Mouse (Mus musculus): ENCODE results near the gene Fli1. TPM values are rescaled to one million over a fixed set of nuclear protein-coding genes. Genes with fewer than 3 reads are reported as not detected.

The Fli1 gene
- 54.8 and 56.7 TPM in 2 replicates for polyA plus RNA-seq (2016; fragmentation: Nextera tagmentation; extraction: Ambion mirVana)

DNA sequence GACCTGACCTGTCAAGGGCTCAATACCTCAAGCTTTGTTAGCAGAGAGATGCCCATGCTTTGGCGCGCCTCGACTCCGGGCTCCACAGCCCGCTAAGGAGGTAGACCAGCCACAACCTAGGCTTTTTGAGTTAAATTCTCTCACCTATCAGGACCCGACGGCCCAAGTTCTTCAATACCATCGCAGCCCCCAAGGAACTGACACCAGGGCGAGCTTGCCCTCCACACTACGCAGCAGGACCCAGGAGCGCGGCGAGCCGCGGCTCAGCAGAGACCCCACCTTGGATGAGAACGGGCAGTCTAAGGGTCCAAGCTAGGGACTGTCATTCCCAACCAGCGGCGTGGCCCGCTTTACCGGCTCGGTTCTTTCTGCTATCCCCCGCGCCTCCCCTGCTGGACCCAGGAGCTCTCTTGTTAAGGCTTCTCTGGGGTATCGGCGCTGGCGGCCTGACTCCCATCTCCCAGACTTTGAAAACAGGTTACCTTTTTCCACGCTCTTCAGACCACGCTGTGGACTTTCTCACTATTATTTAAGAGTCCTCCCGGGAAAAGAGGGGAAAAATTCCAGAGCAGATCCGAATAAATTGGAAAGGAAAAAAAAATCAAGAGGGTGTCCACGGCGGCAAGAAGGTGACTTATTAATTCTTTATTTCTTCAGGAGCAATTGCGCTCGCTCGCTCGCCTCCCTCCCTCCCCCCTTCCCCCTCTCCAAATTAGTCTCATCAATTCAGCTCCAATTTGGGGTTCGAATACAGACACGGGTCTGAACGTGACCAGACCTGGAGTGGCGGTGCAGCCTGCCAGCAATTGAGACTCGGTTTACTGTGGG, at the start of gene Fli1:
TSS of gene Fli1 (minus strand) at position 650 of the 828 bp plus-strand sequence.
- Histone ChIP-seq H3K9me3 (no peaks in the 10 kb centered on the region), H3K4me3 (peak within 1 kb of the TSS; percentile 92), H3K36me3 (replicated peaks) (0 out of 2 replicates have a peak, but pooled peaks cover 1% of the 10 kb centered on the region), H3K4me1 (peaks cover 86% of the 10 kb centered on the region), H3K27ac (replicated peaks) (peak within 1 kb of the TSS; percentile 97), H3K27me3 (replicated peaks; ENCODE audit: low read depth, poor library complexity, severe bottlenecking) (peaks cover 93% of the 10 kb centered on the region)
- WGBS: under 1% methylated on average over 41 of the region's 41 CpGs
- peak; percentile 70 for DNase-seq (ENCODE audit: low spot score)

DNA sequence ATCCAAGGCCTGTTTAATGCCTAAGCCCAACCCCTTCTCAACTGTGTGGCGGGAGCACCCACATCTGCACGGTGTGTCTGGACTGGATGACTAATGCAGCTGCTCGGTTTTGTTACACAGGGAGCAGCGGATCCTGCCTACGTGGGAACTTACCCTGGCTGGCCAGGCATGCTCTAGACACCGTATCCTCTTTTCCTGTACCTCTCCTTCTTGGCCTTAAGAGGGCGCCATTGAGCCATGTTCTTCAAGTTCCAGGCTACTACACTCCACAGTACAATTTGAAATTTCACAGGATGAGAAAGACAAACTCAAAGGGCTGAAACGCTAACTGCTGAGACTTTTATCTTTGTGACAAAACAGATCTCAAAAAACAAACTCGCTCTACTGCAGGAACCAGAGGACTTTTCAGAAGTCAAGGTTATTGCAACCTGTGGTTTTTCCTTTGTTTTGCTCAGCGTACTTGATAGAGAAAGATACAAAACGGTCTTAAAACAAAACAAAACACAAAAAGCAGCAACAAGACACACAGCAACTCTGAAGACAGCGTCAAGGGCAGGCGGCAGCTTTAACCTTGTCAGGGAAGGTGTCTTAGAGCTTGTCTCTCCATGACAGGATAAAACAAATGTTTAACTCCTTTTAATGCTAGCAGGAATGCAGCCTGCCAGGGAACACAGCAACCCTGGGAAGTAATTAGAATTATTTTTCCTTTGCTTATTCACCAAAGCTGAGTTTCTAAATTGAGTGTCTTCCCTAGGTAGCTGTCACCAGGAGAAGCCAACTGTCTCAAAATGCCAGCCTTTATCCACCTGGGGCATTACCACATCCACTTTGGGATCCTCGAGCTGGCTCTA, 49.3 kb upstream of the Fli1 start:
- DNase-seq (ENCODE audit: low spot score): peak; percentile 75
- H3K4me1 ChIP-seq: peaks cover 56% of the 10 kb centered on the region
- peaks cover 41% of the 10 kb centered on the region for H3K27me3 ChIP-seq (replicated peaks; ENCODE audit: low read depth, poor library complexity, severe bottlenecking)
- H3K4me3 ChIP-seq: no peak overlapping the region
- H3K9me3 ChIP-seq: no peaks in the 10 kb centered on the region
- H3K36me3 ChIP-seq (replicated peaks): no peaks in the 10 kb centered on the region
- peak overlapping the region; percentile 60 for H3K27ac ChIP-seq (replicated peaks)
- WGBS: 7% methylated on average over 14 of the region's 14 CpGs

- WGBS: 52% methylated on average over 5 of the region's 5 CpGs
- DNase-seq (ENCODE audit: low spot score): no peak
- peaks cover 41% of the 10 kb centered on the region for H3K27me3 ChIP-seq (replicated peaks; ENCODE audit: low read depth, poor library complexity, severe bottlenecking)
- no peaks in the 10 kb centered on the region for H3K36me3 ChIP-seq (replicated peaks)
- no peak overlapping the region for H3K4me3 ChIP-seq
- peaks cover 48% of the 10 kb centered on the region for H3K4me1 ChIP-seq
- H3K9me3 ChIP-seq: no peaks in the 10 kb centered on the region
- no peak overlapping the region for H3K27ac ChIP-seq (replicated peaks)
These were observed 47.9 kb upstream of the Fli1 start for GRCm38 (mm10) chr9:32590571-32590970.

GRCm38 (mm10) chr9:32589900-32590299, 47.2 kb upstream of the Fli1 start:
- Histone ChIP-seq H3K4me1 (peaks cover 42% of the 10 kb centered on the region), H3K27me3 (replicated peaks; ENCODE audit: low read depth, poor library complexity, severe bottlenecking) (peaks cover 41% of the 10 kb centered on the region)

DNA sequence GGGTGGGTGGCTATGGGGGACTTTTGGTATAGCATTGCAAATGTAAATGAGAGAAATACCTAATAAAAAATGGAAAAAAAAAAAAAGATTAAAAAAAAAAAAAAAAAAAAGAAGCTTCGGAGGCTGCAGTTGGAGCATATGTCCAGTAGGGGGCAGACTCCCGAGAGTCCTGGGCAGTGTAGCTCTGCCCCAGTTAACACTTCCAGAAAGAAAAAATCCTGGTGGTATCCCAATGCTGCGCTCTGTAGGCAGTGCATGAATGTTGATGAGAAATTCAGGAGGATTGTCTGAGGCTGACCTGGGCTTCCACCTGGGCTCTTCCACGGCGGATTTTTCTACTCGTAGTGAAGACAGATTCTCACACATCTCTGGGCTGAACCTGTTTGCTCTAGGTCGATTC, 42.7 kb upstream of the Fli1 start:
- Histone ChIP-seq H3K27ac (replicated peaks) (no peak overlapping the region), H3K4me3 (no peak overlapping the region), H3K36me3 (replicated peaks) (no peaks in the 10 kb centered on the region), H3K27me3 (replicated peaks; ENCODE audit: low read depth, poor library complexity, severe bottlenecking) (0 out of 2 replicates have a peak, but pooled peaks cover 14% of the 10 kb centered on the region), H3K4me1 (peaks cover 11% of the 10 kb centered on the region), H3K9me3 (no peaks in the 10 kb centered on the region)
- no peak for DNase-seq (ENCODE audit: low spot score)
- 38% methylated on average over 7 of the region's 7 CpGs for WGBS

More at GRCm38 (mm10) chr9:32589900-32590299, 47.2 kb upstream of the Fli1 start:
- Histone ChIP-seq H3K9me3 (no peaks in the 10 kb centered on the region), H3K27ac (replicated peaks) (no peak overlapping the region), H3K4me3 (no peak overlapping the region), H3K36me3 (replicated peaks) (no peaks in the 10 kb centered on the region)
- WGBS: 6% methylated on average over 8 of the region's 8 CpGs
- DNase-seq (ENCODE audit: low spot score): peak; percentile 89

DNA sequence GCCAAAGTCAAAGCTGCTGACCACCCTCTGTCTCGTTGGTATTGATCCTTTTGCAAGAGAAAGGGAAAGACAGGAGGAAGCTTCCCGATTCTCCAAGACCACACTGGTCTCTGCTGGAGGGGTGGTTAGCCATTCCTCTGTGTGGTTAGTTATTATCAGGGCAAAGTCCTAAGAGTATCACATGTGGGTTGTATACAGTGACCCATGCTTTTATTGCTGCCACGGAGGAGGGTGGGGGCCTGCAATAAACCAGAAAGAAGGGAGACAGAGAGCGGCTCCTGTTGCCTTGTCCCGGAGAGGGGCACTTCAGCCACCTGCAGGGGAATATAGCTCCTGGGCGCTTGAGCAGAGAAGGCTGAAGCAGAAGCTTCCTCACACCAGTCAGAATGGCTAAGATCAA, 41.2 kb upstream of the Fli1 start:
- H3K4me3 ChIP-seq: no peak overlapping the region
- H3K27ac ChIP-seq (replicated peaks): no peak overlapping the region
- H3K27me3 ChIP-seq (replicated peaks; ENCODE audit: low read depth, poor library complexity, severe bottlenecking): 0 out of 2 replicates have a peak, but pooled peaks cover 14% of the 10 kb centered on the region
- DNase-seq (ENCODE audit: low spot score): no peak
- no peaks in the 10 kb centered on the region for H3K9me3 ChIP-seq
- peaks cover 6% of the 10 kb centered on the region; the same call in 1 of the 2 replicates for H3K4me1 ChIP-seq
- H3K36me3 ChIP-seq (replicated peaks): no peaks in the 10 kb centered on the region
- WGBS: 84% methylated on average over 6 of the region's 6 CpGs

DNA sequence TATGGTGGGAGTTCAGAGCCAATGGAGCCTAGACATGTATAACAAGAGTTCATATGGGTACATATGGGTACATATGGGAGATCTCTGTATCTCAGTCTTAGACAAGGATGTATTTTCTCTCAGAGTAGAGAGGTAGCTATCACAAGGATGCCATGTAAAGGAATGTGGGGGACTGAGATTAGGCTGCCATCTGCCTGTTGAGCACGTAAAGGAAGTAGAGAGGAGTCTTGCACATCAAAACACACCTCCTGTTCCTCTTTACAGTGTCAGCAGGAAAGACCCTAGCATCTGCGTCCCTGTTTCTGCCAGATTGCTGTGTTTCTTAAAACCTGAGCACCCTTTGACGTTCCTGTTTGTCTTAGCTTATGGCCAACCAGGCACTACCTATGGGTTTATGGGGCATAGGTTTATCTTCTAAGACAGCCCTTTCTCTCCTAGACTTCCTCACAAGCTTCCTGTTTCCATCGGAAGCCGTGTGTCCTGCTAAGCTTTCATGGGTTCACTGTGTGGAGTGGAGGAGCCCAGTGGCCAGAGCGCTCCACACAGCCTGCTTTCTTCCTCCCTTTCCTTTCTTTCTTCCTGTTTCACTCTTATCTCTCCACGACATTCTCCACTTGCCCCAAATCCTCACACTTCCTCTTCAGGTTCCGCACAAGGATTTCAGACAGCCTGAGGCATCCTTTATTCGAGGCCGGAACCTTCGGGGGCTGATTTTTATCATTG, 39.4 kb upstream of the Fli1 start:
- no peak for DNase-seq (ENCODE audit: low spot score)
- Histone ChIP-seq H3K27me3 (replicated peaks; ENCODE audit: low read depth, poor library complexity, severe bottlenecking) (0 out of 2 replicates have a peak, but pooled peaks cover 7% of the 10 kb centered on the region), H3K36me3 (replicated peaks) (no peaks in the 10 kb centered on the region), H3K9me3 (no peaks in the 10 kb centered on the region), H3K4me1 (peaks cover 4% of the 10 kb centered on the region; the same call in 1 of the 2 replicates), H3K27ac (replicated peaks) (no peak overlapping the region), H3K4me3 (no peak overlapping the region)
- 82% methylated on average over 11 of the region's 11 CpGs for WGBS

DNA sequence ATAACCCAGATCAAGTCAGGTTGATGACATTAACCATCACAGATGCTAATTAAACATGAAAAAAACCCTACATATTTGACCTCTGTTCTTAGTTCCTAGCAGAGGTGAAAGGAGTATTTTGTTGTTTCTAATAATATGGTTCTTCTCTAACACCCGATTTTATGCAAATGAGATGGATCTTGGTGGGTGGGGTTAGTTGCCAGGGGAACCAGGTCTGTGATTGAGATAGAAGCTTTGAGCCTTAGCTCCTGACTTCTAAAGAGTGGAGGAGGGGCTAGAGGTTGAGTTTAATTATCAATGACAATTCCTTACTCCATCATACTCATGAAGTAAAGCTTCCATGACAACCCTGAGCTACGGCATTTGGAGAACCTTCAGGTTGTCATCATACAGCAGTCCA, 35.8 kb upstream of the Fli1 start:
- no peaks in the 10 kb centered on the region for H3K36me3 ChIP-seq (replicated peaks)
- H3K4me3 ChIP-seq: no peak overlapping the region
- peaks cover 10% of the 10 kb centered on the region; the same call in 1 of the 2 replicates for H3K4me1 ChIP-seq
- 79% methylated on average over 2 of the region's 2 CpGs for WGBS
- H3K27ac ChIP-seq (replicated peaks): no peak overlapping the region
- no peaks in the 10 kb centered on the region for H3K9me3 ChIP-seq
- no peak for DNase-seq (ENCODE audit: low spot score)
- no peaks in the 10 kb centered on the region for H3K27me3 ChIP-seq (replicated peaks; ENCODE audit: low read depth, poor library complexity, severe bottlenecking)

- WGBS: 67% methylated on average over 4 of the region's 4 CpGs
- Histone ChIP-seq H3K4me1 (peaks cover 24% of the 10 kb centered on the region), H3K27me3 (replicated peaks; ENCODE audit: low read depth, poor library complexity, severe bottlenecking) (no peaks in the 10 kb centered on the region), H3K4me3 (no peak overlapping the region), H3K36me3 (replicated peaks) (no peaks in the 10 kb centered on the region), H3K9me3 (no peaks in the 10 kb centered on the region), H3K27ac (replicated peaks) (no peak overlapping the region)
- DNase-seq (ENCODE audit: low spot score): no peak
These were observed 31.0 kb upstream of the Fli1 start for GRCm38 (mm10) chr9:32573638-32574037.

DNA sequence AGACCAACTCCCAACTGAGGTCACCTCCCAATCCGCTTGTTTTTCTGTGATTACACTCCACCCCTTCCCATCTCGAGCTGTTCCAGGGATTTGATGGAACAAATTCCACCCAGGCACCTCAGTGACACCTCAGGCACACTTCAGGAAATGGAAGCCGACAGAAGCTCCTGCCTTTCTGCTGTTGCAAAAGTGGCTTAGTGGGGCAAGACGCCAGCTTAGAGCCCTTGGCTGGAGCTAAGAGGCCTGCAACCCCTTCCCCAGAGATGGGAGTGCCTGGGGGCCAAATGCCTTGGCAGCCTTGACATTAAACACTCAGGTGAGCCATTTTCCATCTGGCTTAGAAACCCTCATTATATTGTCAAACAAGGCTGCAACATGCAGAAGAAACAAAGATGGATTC, 29.0 kb upstream of the Fli1 start:
- Histone ChIP-seq H3K27me3 (replicated peaks; ENCODE audit: low read depth, poor library complexity, severe bottlenecking) (no peaks in the 10 kb centered on the region), H3K9me3 (no peaks in the 10 kb centered on the region), H3K27ac (replicated peaks) (peak overlapping the region; percentile 11), H3K4me1 (peaks cover 38% of the 10 kb centered on the region), H3K4me3 (no peak overlapping the region), H3K36me3 (replicated peaks) (no peaks in the 10 kb centered on the region)
- 44% methylated on average over 4 of the region's 4 CpGs for WGBS
- DNase-seq (ENCODE audit: low spot score): peak; percentile 64

DNA sequence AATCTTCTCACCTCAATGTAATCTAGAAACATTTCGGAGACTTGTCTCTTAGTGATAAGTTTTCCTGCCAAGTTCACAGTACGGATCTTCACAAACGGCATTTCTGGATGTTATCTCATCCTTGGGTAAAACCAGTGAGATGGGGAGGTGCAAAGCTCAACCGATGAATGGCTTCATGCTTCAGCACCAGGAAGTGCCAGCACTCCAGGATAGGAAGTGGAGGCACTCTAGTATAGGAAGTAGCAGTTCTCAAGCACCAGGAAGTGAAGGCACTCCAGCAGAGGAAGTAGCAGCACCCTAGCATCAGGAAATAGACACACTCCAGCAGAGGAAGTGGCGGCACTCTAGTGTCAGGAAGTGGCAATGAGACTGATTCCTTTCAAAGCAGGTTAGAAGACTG, 27.9 kb upstream of the Fli1 start:
- no peak for DNase-seq (ENCODE audit: low spot score)
- H3K36me3 ChIP-seq (replicated peaks): no peaks in the 10 kb centered on the region
- 90% methylated on average over 5 of the region's 5 CpGs for WGBS

GRCm38 (mm10) chr9:32569261-32569660, 26.6 kb upstream of the Fli1 start:
- Histone ChIP-seq H3K27ac (replicated peaks) (no peak overlapping the region), H3K9me3 (no peaks in the 10 kb centered on the region), H3K36me3 (replicated peaks) (no peaks in the 10 kb centered on the region), H3K4me1 (peaks cover 44% of the 10 kb centered on the region), H3K4me3 (no peak overlapping the region), H3K27me3 (replicated peaks; ENCODE audit: low read depth, poor library complexity, severe bottlenecking) (0 out of 2 replicates have a peak, but pooled peaks cover 1% of the 10 kb centered on the region)
- WGBS: 78% methylated on average over 4 of the region's 4 CpGs
- no peak for DNase-seq (ENCODE audit: low spot score)

More for the DNA sequence above, 27.9 kb upstream of the Fli1 start:
- Histone ChIP-seq H3K9me3 (no peaks in the 10 kb centered on the region), H3K4me3 (no peak overlapping the region), H3K27me3 (replicated peaks; ENCODE audit: low read depth, poor library complexity, severe bottlenecking) (no peaks in the 10 kb centered on the region), H3K4me1 (peaks cover 38% of the 10 kb centered on the region), H3K27ac (replicated peaks) (no peak overlapping the region)
